Mouse (Mus musculus): ENCODE data around the gene Thap12. TPM values are rescaled to one million over a fixed set of nuclear protein-coding genes. Genes with fewer than 3 reads are reported as not detected.

Gene Thap12
- total and polyA plus RNA-seq, 3 experiments = 28.3 to 79.1 (median 58.2) TPM

GRCm38 (mm10) chr7:98756050-98756449, 53.1 kb downstream of the Thap12 start:
- no peaks in the 10 kb centered on the region for H3K4me1 ChIP-seq (ENCODE audit: insufficient read depth, low read depth, low read length)
- H3K9me3 ChIP-seq (replicated peaks) = no peaks in the 10 kb centered on the region
- H3K27me3 ChIP-seq (ENCODE audit: insufficient read depth, low read length) = peaks cover 17% of the 10 kb centered on the region; the same call in 1 of the 2 replicates
- TF ChIP-seq CTCF (IDR thresholded peaks at IDR 0.05; ENCODE audit: low read depth, low read length) = no peak
- TF ChIP-seq POLR2AphosphoS5 (IDR thresholded peaks at IDR 0.05; ENCODE audit: insufficient replicate concordance, low read depth, low read length) = no peak
- no peak for TF ChIP-seq GATA2 (IDR thresholded peaks at IDR 0.05; ENCODE audit: borderline replicate concordance, low read depth, low read length)
- no peak overlapping the region for H3K4me3 ChIP-seq (ENCODE audit: low read depth, low read length)
- ATAC-seq (ENCODE audit: extremely low read depth, insufficient number of reproducible peaks, low FRiP score, poor library complexity, severe bottlenecking) (no peak), DNase-seq (ENCODE audit: low spot score) (no peak)
- no peaks in the 10 kb centered on the region for H3K36me3 ChIP-seq (replicated peaks)

- H3K4me3 ChIP-seq (ENCODE audit: low read depth, low read length) = no peak overlapping the region
- DNase-seq (ENCODE audit: low spot score) (no peak), ATAC-seq (ENCODE audit: extremely low read depth, insufficient number of reproducible peaks, low FRiP score, poor library complexity, severe bottlenecking) (no peak)
- no peaks in the 10 kb centered on the region for H3K4me1 ChIP-seq (ENCODE audit: insufficient read depth, low read depth, low read length)
- H3K27me3 ChIP-seq (ENCODE audit: insufficient read depth, low read length) = peaks cover 17% of the 10 kb centered on the region; the same call in 1 of the 2 replicates
- H3K9me3 ChIP-seq (replicated peaks) = no peaks in the 10 kb centered on the region
- no peak for TF ChIP-seq GATA2 (IDR thresholded peaks at IDR 0.05; ENCODE audit: borderline replicate concordance, low read depth, low read length)
- TF ChIP-seq GATA1 (IDR thresholded peaks at IDR 0.05; ENCODE audit: borderline replicate concordance, low read length) = no peak
- no peak for TF ChIP-seq CTCF (IDR thresholded peaks at IDR 0.05; ENCODE audit: low read depth, low read length)
- TF ChIP-seq TAL1 (conservative IDR thresholded peaks at IDR 0.05; ENCODE audit: low read depth, low read length) = no peak
- TF ChIP-seq POLR2AphosphoS5 (IDR thresholded peaks at IDR 0.05; ENCODE audit: insufficient replicate concordance, low read depth, low read length) = no peak
- H3K36me3 ChIP-seq (replicated peaks) = no peaks in the 10 kb centered on the region
Measured at GRCm38 (mm10) chr7:98756556-98756955, 53.7 kb downstream of the Thap12 start.

GRCm38 (mm10) chr7:98760126-98760525, 57.2 kb downstream of the Thap12 start:
- no peaks in the 10 kb centered on the region for H3K9me3 ChIP-seq (replicated peaks)
- no peaks in the 10 kb centered on the region for H3K36me3 ChIP-seq (replicated peaks)
- H3K4me3 ChIP-seq (ENCODE audit: low read depth, low read length) = no peak overlapping the region
- TF ChIP-seq GATA1 (IDR thresholded peaks at IDR 0.05; ENCODE audit: borderline replicate concordance, low read length) (no peak), TAL1 (conservative IDR thresholded peaks at IDR 0.05; ENCODE audit: low read depth, low read length) (no peak), POLR2AphosphoS5 (IDR thresholded peaks at IDR 0.05; ENCODE audit: insufficient replicate concordance, low read depth, low read length) (no peak), GATA2 (IDR thresholded peaks at IDR 0.05; ENCODE audit: borderline replicate concordance, low read depth, low read length) (no peak), CTCF (IDR thresholded peaks at IDR 0.05; ENCODE audit: low read depth, low read length) (no peak)
- no peak for DNase-seq (ENCODE audit: low spot score)
- H3K27me3 ChIP-seq (ENCODE audit: insufficient read depth, low read length) = peaks cover 12% of the 10 kb centered on the region; the same call in 1 of the 2 replicates
- H3K4me1 ChIP-seq (ENCODE audit: insufficient read depth, low read depth, low read length) = no peaks in the 10 kb centered on the region
- no peak for ATAC-seq (ENCODE audit: extremely low read depth, insufficient number of reproducible peaks, low FRiP score, poor library complexity, severe bottlenecking)

GRCm38 (mm10) chr7:98763911-98764310, 61.0 kb downstream of the Thap12 start:
- DNase-seq (ENCODE audit: low spot score) = no peak
- Histone ChIP-seq H3K4me3 (ENCODE audit: low read depth, low read length) (no peak overlapping the region), H3K4me1 (ENCODE audit: insufficient read depth, low read depth, low read length) (no peaks in the 10 kb centered on the region), H3K9me3 (replicated peaks) (no peaks in the 10 kb centered on the region), H3K36me3 (replicated peaks) (no peaks in the 10 kb centered on the region), H3K27me3 (ENCODE audit: insufficient read depth, low read length) (peaks cover 7% of the 10 kb centered on the region; the same call in 1 of the 2 replicates)
- TF ChIP-seq GATA2 (IDR thresholded peaks at IDR 0.05; ENCODE audit: borderline replicate concordance, low read depth, low read length) = no peak
- TF ChIP-seq TAL1 (conservative IDR thresholded peaks at IDR 0.05; ENCODE audit: low read depth, low read length) = no peak
- TF ChIP-seq GATA1 (IDR thresholded peaks at IDR 0.05; ENCODE audit: borderline replicate concordance, low read length) = no peak
- no peak for TF ChIP-seq POLR2AphosphoS5 (IDR thresholded peaks at IDR 0.05; ENCODE audit: insufficient replicate concordance, low read depth, low read length)
- no peak for TF ChIP-seq CTCF (IDR thresholded peaks at IDR 0.05; ENCODE audit: low read depth, low read length)
- ATAC-seq (ENCODE audit: extremely low read depth, insufficient number of reproducible peaks, low FRiP score, poor library complexity, severe bottlenecking) = no peak

- H3K9me3 ChIP-seq (replicated peaks) = no peaks in the 10 kb centered on the region
- DNase-seq (ENCODE audit: low spot score) = no peak
- no peaks in the 10 kb centered on the region for H3K4me1 ChIP-seq (ENCODE audit: insufficient read depth, low read depth, low read length)
- TF ChIP-seq GATA2 (IDR thresholded peaks at IDR 0.05; ENCODE audit: borderline replicate concordance, low read depth, low read length) (no peak), GATA1 (IDR thresholded peaks at IDR 0.05; ENCODE audit: borderline replicate concordance, low read length) (no peak), CTCF (IDR thresholded peaks at IDR 0.05; ENCODE audit: low read depth, low read length) (no peak), TAL1 (conservative IDR thresholded peaks at IDR 0.05; ENCODE audit: low read depth, low read length) (no peak), POLR2AphosphoS5 (IDR thresholded peaks at IDR 0.05; ENCODE audit: insufficient replicate concordance, low read depth, low read length) (no peak)
- H3K36me3 ChIP-seq (replicated peaks) = no peaks in the 10 kb centered on the region
- no peak overlapping the region for H3K4me3 ChIP-seq (ENCODE audit: low read depth, low read length)
- ATAC-seq (ENCODE audit: extremely low read depth, insufficient number of reproducible peaks, low FRiP score, poor library complexity, severe bottlenecking) = no peak
- H3K27me3 ChIP-seq (ENCODE audit: insufficient read depth, low read length) = peaks cover 5% of the 10 kb centered on the region; the same call in 1 of the 2 replicates
Measured at GRCm38 (mm10) chr7:98767261-98767660, 64.4 kb downstream of the Thap12 start.

Other genes starting within 250 kb of the Thap12 start
- not detected in 2 replicates for gene Lrrc32, start 213.8 kb upstream of the Thap12 start, total RNA-seq (2014; fragmentation: Nextera tagmentation)
- 0.05 TPM in 1 of 2 replicates, not detected in the other for gene Lrrc32, start 213.8 kb upstream of the Thap12 start, total RNA-seq (2017)
- gene Lrrc32, start 213.8 kb upstream of the Thap12 start, polyA plus RNA-seq (2012) = not detected in 2 replicates
- 179 and 201 TPM in 2 replicates for gene Emsy, start 46.3 kb upstream of the Thap12 start, total RNA-seq (2014; fragmentation: Nextera tagmentation)
- 50.9 and 57.2 TPM in 2 replicates for gene Emsy, start 46.3 kb upstream of the Thap12 start, total RNA-seq (2017)
- gene Emsy, start 46.3 kb upstream of the Thap12 start, polyA plus RNA-seq (2012) = 3.6 and 3.9 TPM in 2 replicates
- gene Wnt11, start 132.0 kb downstream of the Thap12 start, total RNA-seq (2014; fragmentation: Nextera tagmentation) = not detected in 2 replicates
- not detected in 2 replicates for gene Wnt11, start 132.0 kb downstream of the Thap12 start, total RNA-seq (2017)
- not detected in 2 replicates for gene Wnt11, start 132.0 kb downstream of the Thap12 start, polyA plus RNA-seq (2012)